Mouse (Mus musculus): Measurements from ENCODE around the gene Bcl2l1. TPM values are rescaled to one million over a fixed set of nuclear protein-coding genes. Genes with fewer than 3 reads are reported as not detected.

The Bcl2l1 gene
- total and polyA plus RNA-seq, 3 experiments: 21.3 to 80.3 (median 34.5) TPM

DNA sequence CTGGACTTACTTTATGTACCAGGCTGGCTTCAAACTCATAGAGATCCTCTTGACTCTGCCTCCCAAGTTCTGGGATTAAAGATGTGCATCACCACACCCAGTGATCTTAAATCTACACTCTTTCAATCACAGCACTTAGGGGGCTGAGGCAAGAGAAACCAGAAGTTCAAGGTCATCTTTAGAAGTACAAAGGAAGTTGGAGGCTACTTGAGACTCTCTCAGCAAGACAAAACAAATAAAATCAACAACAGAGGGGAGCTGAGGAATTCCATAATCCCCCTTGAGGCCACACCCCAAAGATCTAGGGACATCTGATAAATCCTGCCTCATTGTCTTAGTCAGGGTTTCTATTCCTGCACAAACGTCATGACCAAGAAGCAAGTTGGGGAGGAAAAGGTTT lies 59.3 kb downstream of the Bcl2l1 start:
- Histone ChIP-seq H3K79me2 (replicated peaks; ENCODE audit: control insufficient read depth, extremely low read depth, insufficient read depth, poor library complexity, severe bottlenecking) (no peaks in the 10 kb centered on the region), H3K4me1 (ENCODE audit: control insufficient read depth in 1 of 2, insufficient read depth in 2 of 2) (peaks cover 2 to 21% of the 10 kb centered on the region in 2 experiments), H3K36me3 (replicated peaks in 1 of 2; ENCODE audit: control insufficient read depth in 1 of 2, insufficient read depth in 1 of 2, low read length in 1 of 2) (peaks cover 0 to 3% of the 10 kb centered on the region in 2 experiments), H3K27ac (ENCODE audit: insufficient read depth, low read depth) (no peak overlapping the region), H3K9me3 (replicated peaks; ENCODE audit: low read length) (no peaks in the 10 kb centered on the region), H3K27me3 (replicated peaks) (peaks cover 6% of the 10 kb centered on the region), H3K4me3 (replicated peaks in 1 of 3; ENCODE audit: low read depth in 2 of 3, low read length in 2 of 3, poor library complexity in 1 of 3) (no peak overlapping the region), H3K9ac (ENCODE audit: insufficient read depth, low read depth) (no peak overlapping the region), H3K4me2 (ENCODE audit: insufficient read depth, low read depth, poor library complexity, severe bottlenecking) (no peak overlapping the region)
- DNase-seq (ENCODE audit: extremely low read depth): no peak
- dilution Hi-C loops (cut with MboI; ENCODE audit: extremely low pct_ligation_motif_present, extremely low pct_unique_long_range_greater_than_20kb, low sequenced_read_pairs): no loop called here
- TF ChIP-seq MAFK (IDR thresholded peaks at IDR 0.05; ENCODE audit: insufficient replicate concordance, low read length) (no peak), GABPA (IDR thresholded peaks at IDR 0.05; ENCODE audit: insufficient replicate concordance, low read depth, low read length) (no peak), TBP (conservative IDR thresholded peaks at IDR 0.05; ENCODE audit: low read depth, low read length) (no peak), TCF12 (IDR thresholded peaks at IDR 0.05; ENCODE audit: low read depth, low read length) (no peak), EP300 (IDR thresholded peaks at IDR 0.05; ENCODE audit: low read length) (no peak), USF1 (IDR thresholded peaks at IDR 0.05; ENCODE audit: low read depth, low read length) (no peak), KAT2A (IDR thresholded peaks at IDR 0.05; ENCODE audit: insufficient replicate concordance, low read length) (no peak), CHD1 (IDR thresholded peaks at IDR 0.05; ENCODE audit: low read depth, low read length) (no peak), CHD2 (IDR thresholded peaks at IDR 0.05; ENCODE audit: low read length) (no peak), MAZ (IDR thresholded peaks at IDR 0.05; ENCODE audit: low read depth, low read length) (no peak), JUND (conservative IDR thresholded peaks at IDR 0.05; ENCODE audit: low read depth, low read length) (no peak), ZNF384 (IDR thresholded peaks at IDR 0.05; ENCODE audit: low read depth, low read length) (no peak), RAD21 (IDR thresholded peaks at IDR 0.05; ENCODE audit: low read depth, low read length) (no peak), ETS1 (conservative IDR thresholded peaks at IDR 0.05; ENCODE audit: low read depth, low read length) (no peak), MEF2A (IDR thresholded peaks at IDR 0.05; ENCODE audit: borderline replicate concordance, low read depth, low read length) (no peak), ZMIZ1 (IDR thresholded peaks at IDR 0.05; ENCODE audit: low read depth, low read length) (no peak), BHLHE40 (IDR thresholded peaks at IDR 0.05; ENCODE audit: low read depth, low read length) (no peak), SIN3A (IDR thresholded peaks at IDR 0.05; ENCODE audit: low read length) (no peak), ELF1 (IDR thresholded peaks at IDR 0.05; ENCODE audit: low read depth, low read length) (no peak)
- in situ Hi-C loops (cut with MboI; ENCODE audit: low pct_ligation_motif_present, low pct_unique_long_range_greater_than_20kb, low sequenced_read_pairs): no loop called here

- Histone ChIP-seq H3K9me3 (replicated peaks; ENCODE audit: low read length) (no peaks in the 10 kb centered on the region), H3K9ac (ENCODE audit: insufficient read depth, low read depth) (no peak overlapping the region), H3K27me3 (replicated peaks) (peaks cover 7% of the 10 kb centered on the region), H3K4me1 (ENCODE audit: control insufficient read depth in 1 of 2, insufficient read depth in 2 of 2) (peaks cover 2 to 28% of the 10 kb centered on the region in 2 experiments), H3K79me2 (replicated peaks; ENCODE audit: control insufficient read depth, extremely low read depth, insufficient read depth, poor library complexity, severe bottlenecking) (no peaks in the 10 kb centered on the region), H3K4me2 (ENCODE audit: insufficient read depth, low read depth, poor library complexity, severe bottlenecking) (no peak overlapping the region), H3K36me3 (replicated peaks in 1 of 2; ENCODE audit: control insufficient read depth in 1 of 2, insufficient read depth in 1 of 2, low read length in 1 of 2) (no peaks in the 10 kb centered on the region), H3K4me3 (replicated peaks in 1 of 3; ENCODE audit: low read depth in 2 of 3, low read length in 2 of 3, poor library complexity in 1 of 3) (no peak overlapping the region), H3K27ac (ENCODE audit: insufficient read depth, low read depth) (no peak overlapping the region)
- in situ Hi-C loops (cut with MboI; ENCODE audit: low pct_ligation_motif_present, low pct_unique_long_range_greater_than_20kb, low sequenced_read_pairs): no loop called here
- TF ChIP-seq MXI1 (IDR thresholded peaks at IDR 0.05; ENCODE audit: low read depth, low read length): no peak
- TF ChIP-seq UBTF (IDR thresholded peaks at IDR 0.05; ENCODE audit: low read depth, low read length): no peak
- TF ChIP-seq PAX5 (IDR thresholded peaks at IDR 0.05; ENCODE audit: low read length): no peak
- no peak for TF ChIP-seq SIN3A (IDR thresholded peaks at IDR 0.05; ENCODE audit: low read length)
- TF ChIP-seq ZC3H11A (IDR thresholded peaks at IDR 0.05; ENCODE audit: low read depth, low read length): no peak
- TF ChIP-seq HCFC1 (IDR thresholded peaks at IDR 0.05; ENCODE audit: low read depth, low read length): no peak
- dilution Hi-C loops (cut with MboI; ENCODE audit: extremely low pct_ligation_motif_present, extremely low pct_unique_long_range_greater_than_20kb, low sequenced_read_pairs): no loop called here
- no peak for DNase-seq (ENCODE audit: extremely low read depth)
Observed at GRCm38 (mm10) chr2:152771571-152771970, 60.0 kb downstream of the Bcl2l1 start.

All from CH12.LX (cell line).